Mouse (Mus musculus) induced T-regulatory cell, adult 2 months (primary cell): ENCODE data around the gene Bicdl1.

Experiments
- DNase-seq: peaks from one replicate; pipeline ENCODE4 v3.0.0-alpha.2; 2012; ENCODE audit warnings: low read depth

Gene Bicdl1

DNA sequence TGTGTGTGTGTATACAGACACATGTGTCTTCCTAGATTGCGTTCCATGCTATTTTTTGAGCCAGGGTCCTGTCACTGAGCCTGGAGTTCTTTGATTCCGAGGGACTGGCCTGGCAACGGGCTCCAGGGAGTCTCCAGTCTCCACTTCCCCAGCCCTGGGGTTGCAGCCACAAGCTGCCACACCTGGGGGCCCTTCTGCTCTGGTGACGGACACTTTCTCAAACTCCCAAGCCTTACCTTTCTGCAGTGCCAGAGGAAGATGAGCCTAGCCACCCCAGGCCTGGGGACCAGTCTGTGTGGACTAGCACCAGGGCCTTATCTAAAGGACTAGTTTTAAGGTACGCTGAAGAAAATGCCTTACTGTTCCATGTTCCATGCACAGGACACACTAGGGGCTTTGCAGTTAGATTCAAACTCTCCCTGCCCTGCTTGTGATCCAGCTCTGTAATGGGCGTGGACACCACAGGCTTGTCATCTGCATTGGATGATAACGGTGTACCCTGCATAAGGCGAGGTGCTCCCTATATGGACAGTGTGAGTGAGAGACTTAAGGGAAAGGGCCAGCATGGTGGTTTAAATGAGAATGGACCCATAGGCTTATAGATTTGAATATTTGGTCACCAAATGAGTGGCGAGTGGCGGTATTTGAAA lies 105.1 kb downstream of the Bicdl1 start:
- no peak for DNase-seq

DNA sequence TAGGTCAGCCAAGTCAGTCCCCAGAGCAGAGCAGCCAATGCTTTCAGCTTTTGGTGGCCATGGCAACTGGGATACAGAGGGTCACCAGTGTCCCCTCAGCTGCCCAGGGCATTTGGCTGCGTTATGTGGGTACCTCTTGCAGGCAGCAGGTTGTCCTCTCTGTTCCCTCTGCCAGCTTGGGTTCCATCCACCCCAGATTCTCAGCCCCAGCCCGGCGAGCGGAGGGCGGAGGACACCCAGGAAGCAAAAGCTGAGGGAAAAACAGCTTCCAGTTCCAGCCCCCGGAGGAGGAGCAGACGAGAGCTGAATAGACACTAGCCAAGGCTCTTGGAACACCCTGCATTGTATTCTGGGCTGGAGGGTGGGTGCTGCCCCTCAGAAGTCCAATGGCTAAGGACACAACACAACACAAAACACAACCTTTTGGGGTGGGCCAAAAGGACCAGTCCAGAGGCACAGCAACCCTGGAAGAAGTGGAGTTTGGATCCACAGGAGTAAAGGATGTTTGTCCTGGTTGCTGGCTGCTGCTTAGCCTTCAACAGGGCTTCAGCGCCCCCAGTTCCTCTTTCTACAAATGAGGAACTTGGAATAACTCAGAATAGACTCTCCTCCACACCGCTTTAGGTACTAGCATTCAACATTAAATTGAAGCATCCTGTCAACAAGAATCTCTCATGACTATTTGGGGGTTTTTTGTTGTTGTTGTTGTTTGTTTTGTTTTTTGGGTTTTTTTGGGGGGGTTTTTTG lies 107.6 kb downstream of the Bicdl1 start:
- no peak for DNase-seq

DNA sequence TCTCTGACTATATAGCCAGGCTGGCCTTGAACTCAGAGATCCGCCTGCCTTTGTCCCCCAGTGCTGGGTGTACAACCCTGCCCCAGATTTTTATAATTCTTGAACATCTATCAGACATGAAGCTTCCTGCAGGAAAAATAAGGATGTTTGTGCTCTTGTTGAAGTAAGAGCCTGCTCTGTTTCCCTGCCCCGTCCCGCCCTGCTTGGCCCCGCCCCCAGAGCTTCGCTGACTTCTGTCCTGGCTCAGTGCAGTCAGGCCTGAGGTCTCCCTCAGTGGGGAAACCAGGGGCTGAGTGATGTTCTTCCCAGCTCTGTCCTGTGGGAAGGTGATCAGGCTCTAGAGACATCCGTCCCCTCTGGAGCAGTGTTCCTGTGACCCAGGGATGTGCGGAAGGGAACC lies 108.7 kb downstream of the Bicdl1 start:
- no peak for DNase-seq

DNA sequence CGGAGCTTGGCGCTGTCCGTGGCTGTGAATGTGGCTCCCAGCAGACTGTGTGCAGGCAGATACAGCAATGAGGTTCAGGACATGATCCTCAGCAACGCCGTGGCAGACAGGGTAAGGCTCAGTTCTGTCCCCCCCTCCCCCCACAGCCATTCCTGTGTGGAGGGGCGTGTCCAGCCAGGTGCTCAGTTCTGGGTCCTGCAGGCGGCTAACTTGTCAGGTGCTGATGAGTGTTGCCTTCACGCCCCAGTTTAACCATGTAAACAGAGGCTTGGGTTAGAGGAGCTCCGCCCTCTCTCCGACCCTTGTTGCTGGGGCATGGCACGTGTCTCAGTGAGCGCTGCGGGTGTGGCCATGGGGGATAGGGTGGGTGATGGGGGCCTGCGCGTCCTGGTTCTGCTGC lies 111.7 kb downstream of the Bicdl1 start:
- no peak for DNase-seq

DNA sequence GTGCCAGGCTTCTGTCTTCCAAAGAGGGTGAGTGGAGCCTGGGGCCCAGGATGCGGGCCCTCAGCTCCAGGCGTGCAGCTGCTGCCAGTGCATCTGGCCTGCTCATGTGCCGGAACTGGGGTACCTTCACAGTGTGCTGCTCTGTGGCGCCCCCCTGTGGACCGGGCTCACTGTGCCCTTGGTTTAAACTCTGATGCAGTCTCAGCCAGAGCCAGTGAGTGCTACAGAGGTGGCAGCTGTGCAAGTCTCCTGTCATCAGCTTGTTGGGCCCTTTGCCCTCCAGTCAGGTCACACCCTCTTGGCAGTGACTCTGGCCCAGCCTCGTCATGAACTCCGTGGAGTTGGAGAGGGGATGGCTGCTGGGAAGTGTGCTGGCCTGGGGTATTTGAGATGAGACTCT lies 116.5 kb downstream of the Bicdl1 start:
- DNase-seq, result peak; percentile 62

DNA sequence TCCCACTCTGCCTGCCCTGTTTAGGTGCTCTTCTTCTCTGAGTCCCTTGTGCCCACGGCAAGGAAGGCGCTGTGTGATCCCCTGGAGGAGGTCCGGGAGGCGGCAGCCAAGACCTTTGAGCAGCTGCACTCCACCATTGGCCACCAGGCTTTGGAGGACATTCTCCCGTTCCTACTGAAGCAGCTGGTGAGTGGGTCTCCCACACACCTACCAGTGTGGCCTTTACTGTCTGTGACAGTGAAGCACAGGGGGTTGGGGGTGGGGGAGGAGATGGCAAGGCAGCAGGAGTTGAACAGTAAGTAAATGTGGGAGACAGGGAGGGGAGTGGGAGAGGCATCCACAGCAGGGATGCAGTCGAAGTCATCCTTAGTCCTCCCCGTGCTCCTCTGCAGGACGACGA lies 118.1 kb downstream of the Bicdl1 start:
- DNase-seq, result no peak

DNA sequence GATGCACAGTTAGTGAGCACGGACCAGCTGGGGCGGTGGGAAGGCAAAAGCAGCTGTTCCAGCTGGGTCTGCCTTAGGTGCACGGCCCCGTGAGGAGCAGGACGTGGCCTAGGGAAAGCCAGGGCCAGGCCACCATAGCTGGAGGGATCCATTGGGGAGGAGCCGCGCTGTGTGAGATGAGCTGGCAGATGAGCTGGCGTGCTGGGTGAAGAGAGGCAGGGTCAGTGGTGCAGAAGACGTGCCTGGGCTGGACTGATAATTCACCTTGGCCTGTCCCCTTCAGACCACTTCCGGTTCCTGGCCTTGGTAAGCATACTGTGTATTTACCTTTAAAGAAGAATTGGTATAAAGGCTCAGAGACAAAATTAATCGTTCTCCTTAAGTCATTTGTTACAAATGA lies 119.9 kb downstream of the Bicdl1 start:
- DNase-seq, result no peak

DNA sequence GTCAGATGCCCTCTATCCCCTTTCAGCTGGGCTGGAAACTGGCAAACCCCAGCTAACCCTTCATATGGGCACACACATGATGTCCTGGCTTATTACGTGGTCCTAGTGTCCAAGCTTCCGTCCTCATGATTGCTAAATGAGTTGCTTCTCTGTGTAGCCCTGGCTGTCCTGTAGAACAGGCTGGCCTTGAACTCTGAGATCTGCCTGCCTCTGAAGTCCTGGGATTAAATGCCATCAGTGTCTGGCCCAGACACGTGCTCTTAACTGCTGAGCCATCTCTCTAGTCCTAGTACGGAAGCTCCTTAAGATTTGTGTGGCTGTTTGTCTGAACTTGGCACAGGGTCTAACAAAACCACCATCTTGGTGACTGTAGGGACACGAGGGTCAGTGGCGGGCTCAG lies 127.9 kb downstream of the Bicdl1 start:
- no peak for DNase-seq
